ENCODE assay signal across 8 mouse cellular contexts in genomic region chr7:128523962-128524581, GRCm38 (mm10). TPM values are rescaled to one million over a fixed set of nuclear protein-coding genes. Genes with fewer than 3 reads are reported as not detected.
DNase-seq lines count a peak whose midpoint lies in the region; ATAC-seq lines count a peak whose summit lies in the region.

No protein-coding gene starts in this region.

- intact Hi-C loops in gastrocnemius, postnatal 36 days (cut with DNase I): loop anchor here (5.0 kb wide), 1 partner anchor 62 kb away; the partner anchor contains the start of gene Tial1

- peak overlapping the region; percentile 94 for H3K27ac ChIP-seq in liver, embryonic 12.5 days
- H3K27ac ChIP-seq in stomach, embryonic 16.5 days (ENCODE audit: low read length): peak overlapping the region; percentile 90

- no peaks in the 10 kb centered on the region for H3K9me3 ChIP-seq in liver, embryonic 12.5 days (replicated peaks)
- no peaks in the 10 kb centered on the region for H3K9me3 ChIP-seq in stomach, embryonic 16.5 days (replicated peaks; ENCODE audit: control insufficient read depth, low read length)

- WGBS in liver, embryonic 12.5 days (ENCODE audit: insufficient replicate concordance): 3% methylated on average over 51 of the region's 51 CpGs
- under 1% methylated on average over 51 of the region's 51 CpGs for WGBS in stomach, embryonic 16.5 days

- ATAC-seq in inflammation-experienced regulatory T-cells, adult 6 months: peak; percentile 53
- peak; percentile 72 for ATAC-seq in liver, embryonic 12.5 days
- peak; percentile 59 for ATAC-seq in stomach, embryonic 16.5 days (ENCODE audit: insufficient read depth, low FRiP score)

- H3K9ac ChIP-seq in liver, embryonic 12.5 days: peak overlapping the region; percentile 94
- H3K9ac ChIP-seq in stomach, embryonic 16.5 days (ENCODE audit: low read length): peak overlapping the region; percentile 96

- H3K4me3 ChIP-seq in liver, embryonic 12.5 days: peak overlapping the region; percentile 78
- peak overlapping the region; percentile 73 for H3K4me3 ChIP-seq in stomach, embryonic 16.5 days (replicated peaks; ENCODE audit: low read length)

- peak overlapping the region; percentile 97 for H3K4me2 ChIP-seq in liver, embryonic 12.5 days
- peak overlapping the region; percentile 73 for H3K4me2 ChIP-seq in stomach, embryonic 16.5 days (ENCODE audit: low read depth, low read length)

- DNase-seq in right cerebral cortex, postnatal 14 days: peak; percentile 54
- DNase-seq in right cerebral cortex, adult 18-20 months: no peak
- DNase-seq in cerebellum, postnatal 36 days: peak; percentile 39 to 42
- DNase-seq in gastrocnemius, postnatal 36 days: peak; percentile 77 to 83
- peak; percentile 50 to 77 for DNase-seq in monocyte, adult 2 months (ENCODE audit: low read depth in 1 of 2, low spot score in 2 of 2)

- no peaks in the 10 kb centered on the region for H3K36me3 ChIP-seq in liver, embryonic 12.5 days
- no peaks in the 10 kb centered on the region for H3K36me3 ChIP-seq in stomach, embryonic 16.5 days (ENCODE audit: control insufficient read depth, insufficient read depth, low read length)

- 0 out of 2 replicates have a peak, but pooled peaks cover 9% of the 10 kb centered on the region for H3K27me3 ChIP-seq in liver, embryonic 12.5 days (replicated peaks)
- no peaks in the 10 kb centered on the region for H3K27me3 ChIP-seq in stomach, embryonic 16.5 days (ENCODE audit: control insufficient read depth, insufficient read depth, low read length)

- H3K4me1 ChIP-seq in liver, embryonic 12.5 days: peaks cover 46% of the 10 kb centered on the region
- peaks cover 15% of the 10 kb centered on the region for H3K4me1 ChIP-seq in stomach, embryonic 16.5 days (ENCODE audit: control insufficient read depth, insufficient read depth, low read length)

RNA-seq across cellular contexts. Expression of gene Bag3, which starts 0.7 kb away (rescaled TPM):
- total RNA-seq in gastrocnemius, postnatal 36 days (2021): 100 to 1,000 TPM; 130 to 132 TPM
- polyA plus RNA-seq in inflammation-experienced regulatory T-cells, adult 6 months (2017; shearing (Covaris generic)): 10 to 100 TPM; 10.3 to 12.7 (median 10.4) TPM
- polyA plus RNA-seq in liver, embryonic 12.5 days (2016; fragmentation: Nextera tagmentation; extraction: Ambion mirVana): 5.5 TPM in 2 replicates
- polyA plus RNA-seq in stomach, embryonic 16.5 days (2015; fragmentation: Nextera tagmentation; extraction: Ambion mirVana): 17.4 and 20.8 TPM in 2 replicates
